Mouse (Mus musculus): Measurements from ENCODE around the gene Gm49450. TPM values are rescaled to one million over a fixed set of nuclear protein-coding genes. Genes with fewer than 3 reads are reported as not detected.
A peak's percentile ranks its signal among the peaks of the same experiment; 100 is the strongest.

Gm49450 gene
- polyA plus RNA-seq, 1 experiment from 2014 or later, result not detected

- ChIA-PET POLR2A (interaction anchor here (1.0 to 2.1 kb wide), 3 partner anchors 16 to 46 kb away, joined by 3 to 7 read pairs (median 3); partner anchors contain the start of genes Kmt2d and Tuba1b), CTCF (no interaction called here)
- TF ChIP-seq CTCF (IDR thresholded peaks at IDR 0.05), result no peak
- peak; percentile 95 for ATAC-seq
- in situ Hi-C loops (cut with MboI; ENCODE audit: low pct_unique_long_range_greater_than_20kb), result no loop called here
- DNase-seq (ENCODE audit: low read depth, low spot score), result peak; percentile 96
- no peaks in the 10 kb centered on the region for H3K27me3 ChIP-seq
Observed at GRCm38 (mm10) chr15:98917538-98918498, 35.5 kb downstream of the Gm49450 start, which contains the start of gene Lmbr1l. TSS of gene Lmbr1l (minus strand) at chr15:98918231.

GRCm38 (mm10) chr15:98917091-98917490 lies 36.3 kb downstream of the Gm49450 start:
- in situ Hi-C loops (cut with MboI; ENCODE audit: low pct_unique_long_range_greater_than_20kb), result no loop called here
- H3K27me3 ChIP-seq, result no peaks in the 10 kb centered on the region
- CTCF ChIA-PET, result no interaction called here
- no peak for ATAC-seq
- no peak for DNase-seq (ENCODE audit: low read depth, low spot score)
- POLR2A ChIA-PET, result interaction anchor here (0.6 to 2.1 kb wide), 3 partner anchors 17 to 45 kb away, joined by 3 to 7 read pairs (median 6); partner anchors contain the start of genes Kmt2d and Tuba1b
- no peak for TF ChIP-seq CTCF (IDR thresholded peaks at IDR 0.05)

GRCm38 (mm10) chr15:98916016-98916415 lies 37.3 kb downstream of the Gm49450 start:
- no peaks in the 10 kb centered on the region for H3K27me3 ChIP-seq
- DNase-seq (ENCODE audit: low read depth, low spot score) (no peak), ATAC-seq (no peak)
- ChIA-PET CTCF (interaction anchor here (0.8 to 2.4 kb wide), 8 partner anchors 9 to 133 kb away, joined by 3 to 11 read pairs (median 4); no protein-coding TSS in a partner anchor), POLR2A (interaction anchor here (1.1 to 1.5 kb wide), 2 partner anchors 15 to 44 kb away, joined by 3 to 4 read pairs; no protein-coding TSS in a partner anchor)
- TF ChIP-seq CTCF (IDR thresholded peaks at IDR 0.05), result no peak
- in situ Hi-C loops (cut with MboI; ENCODE audit: low pct_unique_long_range_greater_than_20kb), result no loop called here

GRCm38 (mm10) chr15:98914903-98915302 lies 38.4 kb downstream of the Gm49450 start:
- ChIA-PET CTCF (interaction anchor here (1.0 to 2.4 kb wide), 5 partner anchors 10 to 36 kb away, joined by 3 to 11 read pairs (median 6); no protein-coding TSS in a partner anchor), POLR2A (interaction anchor here (0.7 to 1.5 kb wide), 2 partner anchors 14 to 31 kb away, joined by 3 to 4 read pairs; no protein-coding TSS in a partner anchor)
- no peak for DNase-seq (ENCODE audit: low read depth, low spot score)
- in situ Hi-C loops (cut with MboI; ENCODE audit: low pct_unique_long_range_greater_than_20kb), result no loop called here
- ATAC-seq, result no peak
- TF ChIP-seq CTCF (IDR thresholded peaks at IDR 0.05), result no peak
- no peaks in the 10 kb centered on the region for H3K27me3 ChIP-seq

- H3K27me3 ChIP-seq, result no peaks in the 10 kb centered on the region
- in situ Hi-C loops (cut with MboI; ENCODE audit: low pct_unique_long_range_greater_than_20kb), result no loop called here
- CTCF ChIA-PET, result interaction anchor here (1.0 to 2.3 kb wide), 3 partner anchors 10 to 24 kb away, joined by 4 to 11 read pairs (median 11); no protein-coding TSS in a partner anchor
- DNase-seq (ENCODE audit: low read depth, low spot score) (no peak), ATAC-seq (no peak)
- POLR2A ChIA-PET, result interaction anchor here (0.8 kb wide), 1 partner anchor 48 kb away, joined by 3 read pairs; no protein-coding TSS in a partner anchor
- no peak for TF ChIP-seq CTCF (IDR thresholded peaks at IDR 0.05)
Observed at GRCm38 (mm10) chr15:98904692-98905091, 48.7 kb downstream of the Gm49450 start.

DNA sequence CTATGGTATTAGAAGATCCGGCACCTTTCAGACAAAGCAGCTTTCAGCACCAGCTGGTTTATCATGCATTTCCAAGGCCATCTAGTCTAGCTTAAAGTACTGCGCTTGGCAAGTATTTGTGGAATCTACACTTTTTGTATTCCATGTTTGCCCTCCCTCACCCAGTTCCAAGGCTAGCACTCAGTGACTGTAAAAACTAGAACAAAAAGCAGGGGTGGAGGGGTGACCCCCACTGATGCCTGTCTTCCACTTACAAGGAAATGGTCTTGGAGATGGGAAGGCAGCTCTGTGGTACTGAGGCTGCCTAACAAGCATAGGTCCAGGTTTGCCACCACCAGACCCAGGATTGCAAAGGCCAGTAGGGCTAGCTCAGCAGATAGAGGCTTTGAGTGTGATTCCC lies 50.8 kb downstream of the Gm49450 start:
- no peak for TF ChIP-seq CTCF (IDR thresholded peaks at IDR 0.05)
- DNase-seq (ENCODE audit: low read depth, low spot score) (no peak), ATAC-seq (no peak)
- CTCF ChIA-PET, result interaction anchor here (0.8 to 1.4 kb wide), 4 partner anchors 13 to 99 kb away, joined by 3 read pairs; no protein-coding TSS in a partner anchor
- no peaks in the 10 kb centered on the region for H3K27me3 ChIP-seq
- POLR2A ChIA-PET, result no interaction called here
- in situ Hi-C loops (cut with MboI; ENCODE audit: low pct_unique_long_range_greater_than_20kb), result no loop called here

DNA sequence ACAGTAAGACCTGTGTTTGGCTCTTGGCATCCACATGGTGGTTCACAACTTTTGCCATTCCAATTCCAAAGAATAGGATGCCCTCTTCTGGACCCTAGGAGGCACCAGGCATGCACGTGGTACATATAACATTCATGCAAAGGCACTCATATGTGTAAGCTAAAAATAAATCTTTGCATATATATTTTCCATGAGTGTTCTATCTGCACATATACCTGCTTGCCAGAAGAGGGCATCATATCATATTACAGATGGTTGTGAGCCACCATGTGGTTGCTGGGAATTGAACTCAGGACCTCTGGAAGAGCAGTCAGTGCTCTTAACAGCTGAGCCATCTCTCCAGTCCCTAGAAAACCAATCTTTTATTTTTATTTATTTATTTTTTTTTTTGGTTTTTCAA lies 51.8 kb downstream of the Gm49450 start:
- no peaks in the 10 kb centered on the region for H3K27me3 ChIP-seq
- CTCF ChIA-PET, result interaction anchor here (1.0 to 1.4 kb wide), 4 partner anchors 10 to 100 kb away, joined by 3 to 10 read pairs (median 4); no protein-coding TSS in a partner anchor
- in situ Hi-C loops (cut with MboI; ENCODE audit: low pct_unique_long_range_greater_than_20kb), result no loop called here
- POLR2A ChIA-PET, result interaction anchor here (1.4 kb wide), 1 partner anchor 14 kb away, joined by 3 read pairs; no protein-coding TSS in a partner anchor
- ATAC-seq (no peak), DNase-seq (ENCODE audit: low read depth, low spot score) (no peak)
- TF ChIP-seq CTCF (IDR thresholded peaks at IDR 0.05), result no peak

DNA sequence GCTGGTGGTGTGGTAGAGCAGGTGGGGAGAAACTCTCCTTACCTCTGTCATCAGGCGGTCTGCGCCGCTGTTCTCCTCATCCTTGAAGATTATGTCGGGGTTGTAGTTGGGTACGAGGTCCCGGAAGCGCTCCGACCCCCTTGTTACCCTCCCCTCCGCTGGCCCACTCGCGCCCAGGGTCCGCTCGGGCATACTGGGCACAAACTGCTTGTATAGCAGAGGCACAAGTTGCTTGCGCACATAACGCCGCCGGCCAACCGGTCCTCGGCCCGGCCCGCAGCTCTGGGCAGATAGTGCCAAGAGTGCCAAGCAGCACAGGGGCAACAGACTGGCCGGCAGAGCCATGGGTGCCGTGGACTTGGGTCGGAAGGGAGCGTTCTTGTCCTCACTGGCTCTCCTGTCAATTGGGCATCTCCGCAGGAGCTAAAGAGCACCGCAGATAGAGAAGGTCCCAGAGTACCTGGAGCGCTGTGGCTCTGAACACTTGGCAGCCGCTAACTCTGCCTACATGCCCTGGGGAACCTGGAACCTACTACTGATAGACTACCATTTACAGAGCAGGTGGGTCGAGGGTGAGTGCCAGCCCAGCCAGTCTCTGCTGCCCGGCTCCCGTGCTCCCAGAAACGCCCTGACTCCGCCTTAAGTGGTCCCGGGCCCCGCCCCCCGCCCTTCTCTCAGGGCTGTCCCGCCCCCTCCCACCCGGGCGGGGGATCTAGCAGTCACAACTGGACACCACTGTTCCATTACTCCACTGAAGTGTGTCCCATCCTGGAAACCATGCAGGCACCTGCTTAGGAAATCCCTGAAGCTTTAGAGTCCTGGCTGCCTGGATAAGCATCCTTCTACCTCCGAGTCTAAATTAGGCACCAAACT lies 55.2 kb downstream of the Gm49450 start, which contains the start of gene Dhh:
TSS of gene Dhh (minus strand) at position 613 of the 873 bp plus-strand sequence.
- in situ Hi-C loops (cut with MboI; ENCODE audit: low pct_unique_long_range_greater_than_20kb), result no loop called here
- POLR2A ChIA-PET, result no interaction called here
- TF ChIP-seq CTCF (IDR thresholded peaks at IDR 0.05), result no peak
- ATAC-seq (no peak), DNase-seq (ENCODE audit: low read depth, low spot score) (no peak)
- CTCF ChIA-PET, result no interaction called here
- H3K27me3 ChIP-seq, result no peaks in the 10 kb centered on the region

- ATAC-seq (no peak), DNase-seq (ENCODE audit: low read depth, low spot score) (no peak)
- no peaks in the 10 kb centered on the region for H3K27me3 ChIP-seq
- POLR2A ChIA-PET, result no interaction called here
- TF ChIP-seq CTCF (IDR thresholded peaks at IDR 0.05), result no peak
- in situ Hi-C loops (cut with MboI; ENCODE audit: low pct_unique_long_range_greater_than_20kb), result no loop called here
- CTCF ChIA-PET, result no interaction called here
Observed at GRCm38 (mm10) chr15:98897495-98897894, 55.9 kb downstream of the Gm49450 start.
